Mouse (Mus musculus): Measurements from ENCODE around the gene Zmiz1. TPM values are rescaled to one million over a fixed set of nuclear protein-coding genes. Genes with fewer than 3 reads are reported as not detected.

The Zmiz1 gene
- polyA plus RNA-seq, 1 experiment, result 54.1 TPM

- H3K36me3 ChIP-seq (replicated peaks; ENCODE audit: low read length), result peaks cover 90% of the 10 kb centered on the region
These were observed 140.0 kb downstream of the Zmiz1 start for GRCm38 (mm10) chr14:25598960-25599359.

GRCm38 (mm10) chr14:25599934-25600333 is 140.9 kb downstream of the Zmiz1 start:
- Histone ChIP-seq H3K4me1 (peaks cover 97% of the 10 kb centered on the region), H3K9me3 (no peaks in the 10 kb centered on the region), H3K4me3 (replicated peaks) (no peak overlapping the region), H3K36me3 (replicated peaks; ENCODE audit: low read length) (peaks cover 84% of the 10 kb centered on the region), H3K27me3 (replicated peaks) (no peaks in the 10 kb centered on the region)
- no peak for TF ChIP-seq FLI1 (IDR thresholded peaks at IDR 0.05; ENCODE audit: low read length)
- no peak for TF ChIP-seq GATA1 (IDR thresholded peaks at IDR 0.05; ENCODE audit: borderline replicate concordance, low read length)

More at GRCm38 (mm10) chr14:25598960-25599359, 140.0 kb downstream of the Zmiz1 start:
- Histone ChIP-seq H3K27me3 (replicated peaks) (no peaks in the 10 kb centered on the region), H3K9me3 (no peaks in the 10 kb centered on the region), H3K4me1 (peaks cover 97% of the 10 kb centered on the region), H3K4me3 (replicated peaks) (no peak overlapping the region)
- TF ChIP-seq FLI1 (IDR thresholded peaks at IDR 0.05; ENCODE audit: low read length) (no peak), GATA1 (IDR thresholded peaks at IDR 0.05; ENCODE audit: borderline replicate concordance, low read length) (no peak)

GRCm38 (mm10) chr14:25600358-25600757 is 141.4 kb downstream of the Zmiz1 start:
- Histone ChIP-seq H3K27me3 (replicated peaks) (no peaks in the 10 kb centered on the region), H3K36me3 (replicated peaks; ENCODE audit: low read length) (peaks cover 80% of the 10 kb centered on the region), H3K4me1 (peaks cover 97% of the 10 kb centered on the region), H3K4me3 (replicated peaks) (no peak overlapping the region), H3K9me3 (no peaks in the 10 kb centered on the region)
- TF ChIP-seq GATA1 (IDR thresholded peaks at IDR 0.05; ENCODE audit: borderline replicate concordance, low read length), result no peak
- no peak for TF ChIP-seq FLI1 (IDR thresholded peaks at IDR 0.05; ENCODE audit: low read length)

GRCm38 (mm10) chr14:25600951-25601350 is 142.0 kb downstream of the Zmiz1 start:
- TF ChIP-seq FLI1 (IDR thresholded peaks at IDR 0.05; ENCODE audit: low read length), result no peak
- no peak for TF ChIP-seq GATA1 (IDR thresholded peaks at IDR 0.05; ENCODE audit: borderline replicate concordance, low read length)
- H3K4me1 ChIP-seq, result peaks cover 97% of the 10 kb centered on the region
- no peak overlapping the region for H3K4me3 ChIP-seq (replicated peaks)
- peaks cover 74% of the 10 kb centered on the region for H3K36me3 ChIP-seq (replicated peaks; ENCODE audit: low read length)
- H3K9me3 ChIP-seq, result no peaks in the 10 kb centered on the region
- no peaks in the 10 kb centered on the region for H3K27me3 ChIP-seq (replicated peaks)

- Histone ChIP-seq H3K27me3 (replicated peaks) (no peaks in the 10 kb centered on the region), H3K4me1 (peaks cover 97% of the 10 kb centered on the region), H3K36me3 (replicated peaks; ENCODE audit: low read length) (peaks cover 63% of the 10 kb centered on the region), H3K4me3 (replicated peaks) (no peak overlapping the region), H3K9me3 (no peaks in the 10 kb centered on the region)
- TF ChIP-seq FLI1 (IDR thresholded peaks at IDR 0.05; ENCODE audit: low read length) (no peak), GATA1 (IDR thresholded peaks at IDR 0.05; ENCODE audit: borderline replicate concordance, low read length) (no peak)
These were observed 143.0 kb downstream of the Zmiz1 start for GRCm38 (mm10) chr14:25602018-25602417.

GRCm38 (mm10) chr14:25604395-25605142 is 145.6 kb downstream of the Zmiz1 start:
- TF ChIP-seq FLI1 (IDR thresholded peaks at IDR 0.05; ENCODE audit: low read length) (no peak), GATA1 (IDR thresholded peaks at IDR 0.05; ENCODE audit: borderline replicate concordance, low read length) (no peak)
- H3K4me1 ChIP-seq, result peaks cover 93% of the 10 kb centered on the region

GRCm38 (mm10) chr14:25606372-25607140 is 147.6 kb downstream of the Zmiz1 start:
- Histone ChIP-seq H3K36me3 (replicated peaks; ENCODE audit: low read length) (peaks cover 42% of the 10 kb centered on the region), H3K9me3 (no peaks in the 10 kb centered on the region), H3K27me3 (replicated peaks) (peaks cover 8% of the 10 kb centered on the region), H3K4me3 (replicated peaks) (peak overlapping the region; percentile 93), H3K4me1 (peaks cover 93% of the 10 kb centered on the region)
- TF ChIP-seq GATA1 (IDR thresholded peaks at IDR 0.05; ENCODE audit: borderline replicate concordance, low read length) (no peak), FLI1 (IDR thresholded peaks at IDR 0.05; ENCODE audit: low read length) (no peak)

More at GRCm38 (mm10) chr14:25604395-25605142, 145.6 kb downstream of the Zmiz1 start:
- H3K27me3 ChIP-seq (replicated peaks), result no peaks in the 10 kb centered on the region
- no peaks in the 10 kb centered on the region for H3K9me3 ChIP-seq
- no peak overlapping the region for H3K4me3 ChIP-seq (replicated peaks)
- peaks cover 39% of the 10 kb centered on the region for H3K36me3 ChIP-seq (replicated peaks; ENCODE audit: low read length)

- peaks cover 44% of the 10 kb centered on the region for H3K36me3 ChIP-seq (replicated peaks; ENCODE audit: low read length)
- TF ChIP-seq GATA1 (IDR thresholded peaks at IDR 0.05; ENCODE audit: borderline replicate concordance, low read length) (no peak), FLI1 (IDR thresholded peaks at IDR 0.05; ENCODE audit: low read length) (no peak)
- peak overlapping the region; percentile 93 for H3K4me3 ChIP-seq (replicated peaks)
- peaks cover 8% of the 10 kb centered on the region for H3K27me3 ChIP-seq (replicated peaks)
- H3K9me3 ChIP-seq, result no peaks in the 10 kb centered on the region
- peaks cover 93% of the 10 kb centered on the region for H3K4me1 ChIP-seq
These were observed 148.4 kb downstream of the Zmiz1 start for GRCm38 (mm10) chr14:25607141-25607967.

- Histone ChIP-seq H3K4me1 (peaks cover 93% of the 10 kb centered on the region), H3K36me3 (replicated peaks; ENCODE audit: low read length) (peaks cover 42% of the 10 kb centered on the region), H3K4me3 (replicated peaks) (peak overlapping the region; percentile 93), H3K27me3 (replicated peaks) (peaks cover 8% of the 10 kb centered on the region), H3K9me3 (no peaks in the 10 kb centered on the region)
- TF ChIP-seq GATA1 (IDR thresholded peaks at IDR 0.05; ENCODE audit: borderline replicate concordance, low read length), result no peak
- TF ChIP-seq FLI1 (IDR thresholded peaks at IDR 0.05; ENCODE audit: low read length), result no peak
These were observed 149.0 kb downstream of the Zmiz1 start for GRCm38 (mm10) chr14:25607968-25608491.
